Mouse (Mus musculus): ENCODE results near the gene Hs6st3.
"Not testable (repeated sequence)": the region's sequence is repeated elsewhere in the genome, so short reads cannot be mapped to it uniquely, and the experiment has no call there.

The Hs6st3 gene

DNA sequence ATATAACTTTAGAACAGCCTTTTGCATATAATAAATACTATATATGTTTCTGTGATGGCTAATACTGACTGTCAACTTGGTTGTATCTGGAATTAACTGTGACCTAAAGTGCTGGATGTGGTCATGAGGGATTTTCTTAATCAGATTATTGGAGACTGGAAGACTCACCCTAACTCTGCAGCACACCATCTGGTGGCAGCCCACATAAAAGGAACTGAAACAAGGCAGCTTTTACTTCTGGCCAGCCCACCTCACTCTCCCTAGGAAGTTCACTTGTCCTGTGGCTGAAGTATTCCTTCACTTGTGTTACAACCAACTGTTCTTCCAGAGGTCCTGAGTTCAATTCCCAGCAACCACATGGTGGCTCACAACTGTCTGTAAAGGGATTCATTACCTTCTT is 313.5 kb downstream of the Hs6st3 start:
- no peak for DNase-seq (ENCODE audit: low spot score)

DNA sequence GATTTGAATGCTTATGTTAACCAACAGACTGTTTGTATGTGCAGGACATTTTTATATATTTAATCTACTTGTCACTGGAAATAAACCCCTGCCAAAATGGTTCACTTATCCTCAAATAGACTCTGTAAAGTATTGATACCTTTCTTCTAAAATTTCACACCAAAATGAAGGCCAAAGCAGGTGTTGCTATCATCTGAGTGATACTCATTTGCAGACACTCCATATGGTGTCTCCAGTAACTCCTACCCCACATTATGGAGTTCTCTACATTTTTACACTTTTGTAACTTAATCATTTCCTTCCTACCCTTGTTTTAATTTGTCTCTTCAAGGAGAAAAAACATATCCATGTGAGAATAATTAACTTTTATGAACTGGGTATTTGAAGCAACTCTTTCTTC is 314.2 kb downstream of the Hs6st3 start:
- DNase-seq (ENCODE audit: low spot score) = no peak

- no peak for DNase-seq (ENCODE audit: low spot score)
Measured at GRCm38 (mm10) chr14:119452797-119453196, 314.7 kb downstream of the Hs6st3 start.

- no peak for DNase-seq (ENCODE audit: low spot score)
Measured at GRCm38 (mm10) chr14:119464308-119464707, 326.2 kb downstream of the Hs6st3 start.

DNA sequence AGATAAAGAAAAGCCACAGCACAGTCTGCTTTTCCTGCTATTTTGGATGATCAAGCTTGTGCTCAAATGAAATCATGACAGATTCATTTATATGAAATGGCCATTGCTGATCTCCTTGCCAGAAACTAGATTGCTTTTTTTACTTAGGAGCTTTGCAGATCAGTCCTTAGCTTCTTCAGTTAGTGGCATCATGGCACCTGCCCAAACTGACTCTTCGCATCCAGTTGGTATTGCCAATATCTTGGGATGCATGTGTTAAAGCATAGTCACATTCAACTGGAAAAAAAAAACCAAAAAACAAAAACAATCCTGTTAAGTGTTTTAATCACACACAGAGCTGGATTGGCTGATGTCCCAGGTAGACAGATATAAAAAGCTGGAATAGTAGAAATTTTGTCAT is 326.7 kb downstream of the Hs6st3 start:
- no peak for DNase-seq (ENCODE audit: low spot score)

- DNase-seq (ENCODE audit: low spot score) = no peak
Measured at GRCm38 (mm10) chr14:119466899-119467588, 328.9 kb downstream of the Hs6st3 start.

- no peak for DNase-seq (ENCODE audit: low spot score)
Measured at GRCm38 (mm10) chr14:119476582-119476981, 338.4 kb downstream of the Hs6st3 start.

DNA sequence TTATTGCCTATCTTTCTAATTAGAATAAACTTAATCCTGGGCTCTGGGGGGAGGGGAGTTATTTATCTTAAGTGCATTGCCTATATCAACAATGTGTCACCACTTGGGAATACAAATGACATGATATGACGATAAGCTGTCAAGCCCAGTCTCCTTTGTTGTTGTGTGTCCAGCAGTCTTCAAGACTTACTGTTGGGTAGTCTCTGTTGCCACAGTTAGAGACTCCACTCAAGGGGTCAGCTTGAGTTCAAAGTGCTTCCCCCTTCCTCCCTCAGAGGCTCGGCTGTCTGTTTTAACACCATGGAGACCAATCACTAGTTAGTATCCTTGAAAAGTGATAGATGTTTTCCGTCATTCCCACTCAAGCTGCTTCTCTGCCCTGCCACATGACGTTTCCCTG is 339.7 kb downstream of the Hs6st3 start:
- no peak for DNase-seq (ENCODE audit: low spot score)

- no peak for DNase-seq (ENCODE audit: low spot score)
Measured at GRCm38 (mm10) chr14:119488978-119489703, 351.0 kb downstream of the Hs6st3 start.

DNA sequence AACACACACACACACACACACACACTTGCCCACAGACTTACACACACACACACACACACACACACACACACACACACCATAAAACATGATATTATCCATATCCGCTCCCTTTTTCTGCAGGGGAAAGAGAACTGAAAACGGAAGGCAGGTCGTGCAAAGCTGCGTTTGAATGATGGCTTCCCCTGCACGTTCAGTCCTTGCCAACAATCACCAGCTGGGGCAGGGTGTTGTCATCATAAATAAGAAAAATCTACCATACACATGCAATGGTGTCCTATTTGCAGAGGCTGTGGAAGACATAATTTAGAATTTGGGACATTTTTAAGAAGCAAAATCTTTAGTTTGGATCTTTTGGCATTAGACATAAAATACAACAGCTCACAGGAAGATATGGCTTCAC is 382.5 kb downstream of the Hs6st3 start:
- DNase-seq (ENCODE audit: low spot score) = no peak

DNA sequence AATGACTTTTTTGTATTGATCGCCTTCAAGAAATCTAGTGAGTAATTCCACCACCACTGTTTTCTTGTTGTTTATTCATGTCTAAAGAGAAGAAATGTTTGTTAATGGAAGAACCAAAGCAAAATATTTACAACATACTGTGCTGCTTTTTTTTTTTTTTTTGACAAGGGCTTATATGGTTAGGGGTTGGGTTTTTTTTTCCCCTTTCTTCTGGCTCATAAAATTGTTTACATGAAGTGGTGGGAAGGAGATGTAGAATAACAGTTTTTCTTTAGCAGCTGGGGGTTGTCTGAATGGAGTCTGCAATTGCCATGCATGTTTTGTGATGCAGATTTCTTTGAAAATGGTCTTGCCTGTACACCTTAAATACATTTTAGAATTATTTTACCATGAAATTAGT is 382.9 kb downstream of the Hs6st3 start:
- DNase-seq (ENCODE audit: low spot score) = no peak

DNA sequence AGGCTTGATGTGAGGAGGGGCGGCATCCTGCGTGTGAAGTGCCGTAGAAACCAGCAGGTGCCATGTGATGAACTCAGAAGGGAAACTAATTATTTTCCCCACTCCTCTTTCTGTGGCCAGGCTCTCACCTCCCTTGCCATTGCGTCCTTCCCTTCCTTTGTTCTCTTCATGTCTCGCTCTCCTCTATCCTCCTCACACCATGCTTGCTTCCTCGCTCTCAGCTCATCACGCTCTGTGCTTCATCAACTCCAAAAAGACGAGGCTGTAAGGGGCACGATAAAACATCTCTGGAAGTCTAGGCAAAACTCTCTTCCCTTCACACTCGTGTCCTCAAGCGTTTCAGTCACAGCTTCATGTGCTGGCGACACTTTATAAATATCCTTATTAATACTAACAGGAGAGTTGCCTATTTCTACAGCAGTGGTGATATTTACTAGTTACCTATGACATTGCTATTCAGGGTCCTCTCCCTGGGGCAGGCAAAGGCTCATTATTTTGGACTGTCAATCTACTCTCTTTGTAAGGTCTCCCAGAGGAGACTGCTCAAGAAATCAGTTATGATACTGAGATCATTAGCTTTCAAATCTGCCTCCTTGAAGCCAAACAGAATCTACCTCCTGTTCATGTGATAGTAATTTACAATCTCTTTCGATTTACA is 394.9 kb downstream of the Hs6st3 start:
- DNase-seq (ENCODE audit: low spot score) = no peak

GRCm38 (mm10) chr14:119540505-119540904 is 402.4 kb downstream of the Hs6st3 start:
- DNase-seq (ENCODE audit: low spot score) = no peak

GRCm38 (mm10) chr14:119544596-119544995 is 406.5 kb downstream of the Hs6st3 start:
- no peak for DNase-seq (ENCODE audit: low spot score)

- DNase-seq (ENCODE audit: low spot score) = no peak
Measured at GRCm38 (mm10) chr14:119558356-119558755, 420.2 kb downstream of the Hs6st3 start.

GRCm38 (mm10) chr14:119582039-119582508 is 443.9 kb downstream of the Hs6st3 start:
- no peak for DNase-seq (ENCODE audit: low spot score)

GRCm38 (mm10) chr14:119585069-119585468 is 446.9 kb downstream of the Hs6st3 start:
- no peak for DNase-seq (ENCODE audit: low spot score)

GRCm38 (mm10) chr14:119587365-119587764 is 449.2 kb downstream of the Hs6st3 start:
- not testable (repeated sequence) for DNase-seq (ENCODE audit: low spot score)

- DNase-seq (ENCODE audit: low spot score) = no peak
Measured at GRCm38 (mm10) chr14:119604327-119604726, 466.2 kb downstream of the Hs6st3 start.

- DNase-seq (ENCODE audit: low spot score) = no peak
Measured at GRCm38 (mm10) chr14:119612793-119613192, 474.7 kb downstream of the Hs6st3 start.

DNA sequence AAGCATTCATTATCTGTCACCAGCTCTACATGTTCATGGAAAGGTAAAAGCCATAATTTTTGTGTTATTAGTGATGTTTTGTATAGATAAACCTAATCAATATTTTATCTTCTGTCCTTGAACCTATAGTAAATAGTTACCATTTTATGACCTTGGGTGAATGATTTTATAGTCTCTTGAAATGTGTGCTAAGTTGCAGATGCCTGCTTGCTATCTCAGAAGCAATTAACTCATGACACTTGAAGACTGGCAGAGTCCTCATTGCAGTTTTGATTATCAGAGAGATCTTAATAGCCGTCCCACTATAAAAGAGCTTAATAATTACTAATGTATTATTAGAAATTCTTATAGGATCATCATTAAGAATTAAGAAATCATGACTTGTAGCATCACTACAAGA is 491.0 kb downstream of the Hs6st3 start:
- no peak for DNase-seq (ENCODE audit: low spot score)

- DNase-seq (ENCODE audit: low spot score) = no peak
Measured at GRCm38 (mm10) chr14:119633090-119633489, 494.9 kb downstream of the Hs6st3 start.

GRCm38 (mm10) chr14:119633626-119634025 is 495.5 kb downstream of the Hs6st3 start:
- DNase-seq (ENCODE audit: low spot score) = no peak
